In the genomic region with DNA sequence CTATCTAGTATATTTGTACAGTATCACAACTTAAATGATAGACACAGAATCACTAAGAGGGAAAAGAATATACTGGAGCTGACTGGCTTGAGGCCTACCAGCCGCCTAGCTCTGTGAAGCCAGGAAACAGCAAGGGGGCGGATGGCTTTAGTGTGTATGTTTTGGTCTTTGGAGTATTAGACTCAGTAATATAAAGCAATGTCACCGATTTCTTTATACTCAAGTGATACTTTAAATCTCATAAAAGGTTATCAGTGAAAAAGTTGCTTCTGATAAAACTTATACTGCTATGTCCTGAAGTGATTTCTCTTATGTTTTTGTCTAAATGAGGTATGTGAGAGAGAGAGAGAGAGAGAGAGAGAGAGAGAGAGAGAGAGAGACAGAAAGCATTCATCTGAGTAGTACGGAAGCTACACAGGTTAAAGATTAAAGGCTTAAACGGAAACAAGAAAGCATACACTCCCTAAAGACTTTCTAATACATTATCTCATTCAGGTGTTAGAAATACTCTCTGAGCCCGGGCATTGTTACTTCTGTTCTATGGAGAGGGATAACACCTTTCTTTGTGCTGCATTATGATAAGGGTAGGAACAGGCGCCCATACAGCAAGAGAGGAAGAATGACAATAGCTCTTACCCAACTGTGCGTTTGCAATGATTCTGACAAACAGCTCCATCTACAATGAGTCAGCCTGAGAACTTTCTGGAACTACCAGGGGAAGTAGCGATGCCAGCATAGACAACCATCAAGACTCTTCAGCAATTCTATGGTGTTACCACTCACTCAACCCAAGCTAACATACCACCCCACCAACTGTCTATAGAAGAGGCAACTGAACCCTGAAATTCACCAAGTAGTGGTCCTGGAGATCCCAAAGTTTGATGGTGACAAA, we compare ENCODE assay signal across 9 mouse cellular contexts. TPM values are rescaled to one million over a fixed set of nuclear protein-coding genes. Genes with fewer than 3 reads are reported as not detected.
DNase-seq lines count a peak whose midpoint lies in the region; ATAC-seq and TF ChIP-seq lines count a peak whose summit lies in the region.
"Had no signal": no experiment of that assay in that cellular context is flagged by ENCODE, and none has a peak within 500 bp of the region (broad histone marks: within the 10 kb centered on the region; RNA-seq: fewer than 3 reads in every experiment).

No protein-coding gene starts in this region.

- H3K27ac ChIP-seq in forebrain, embryonic 13.5 days = no peak overlapping the region
- no peak overlapping the region for H3K27ac ChIP-seq in forebrain, embryonic 15.5 days (replicated peaks)
- H3K27ac ChIP-seq in layer of hippocampus, adult 2 months = peak overlapping the region; percentile 67; the same call in 1 of the 2 replicates
- H3K27ac ChIP-seq in hindbrain, postnatal 0 days = peak overlapping the region; percentile 32; the same call in 1 of the 2 replicates
- H3K27ac ChIP-seq: liver, embryonic 14.5 days had no signal

- peaks cover 18% of the 10 kb centered on the region for H3K4me1 ChIP-seq in forebrain, embryonic 13.5 days
- peaks cover 10% of the 10 kb centered on the region for H3K4me1 ChIP-seq in forebrain, embryonic 15.5 days
- H3K4me1 ChIP-seq in hindbrain, postnatal 0 days (ENCODE audit: insufficient read depth, low read length) = peaks cover 11% of the 10 kb centered on the region

- no peak overlapping the region for H3K4me2 ChIP-seq in forebrain, embryonic 13.5 days
- no peak overlapping the region for H3K4me2 ChIP-seq in forebrain, embryonic 15.5 days (replicated peaks)
- no peak overlapping the region for H3K4me2 ChIP-seq in hindbrain, postnatal 0 days (ENCODE audit: low read depth, low read length)

- no peaks in the 10 kb centered on the region for H3K9me3 ChIP-seq in forebrain, embryonic 13.5 days (replicated peaks)
- no peaks in the 10 kb centered on the region for H3K9me3 ChIP-seq in forebrain, embryonic 15.5 days
- no peaks in the 10 kb centered on the region for H3K9me3 ChIP-seq in hindbrain, postnatal 0 days (ENCODE audit: low read length)

- no peak for TF ChIP-seq CTCF in layer of hippocampus, adult 2 months (conservative IDR thresholded peaks at IDR 0.05)
- no peak for TF ChIP-seq CTCF in hindbrain, postnatal 0 days (IDR thresholded peaks at IDR 0.05; ENCODE audit: low read depth)

- H3K27me3 ChIP-seq in forebrain, embryonic 13.5 days = peaks cover 3% of the 10 kb centered on the region; the same call in 1 of the 2 replicates
- no peaks in the 10 kb centered on the region for H3K27me3 ChIP-seq in forebrain, embryonic 15.5 days
- no peaks in the 10 kb centered on the region for H3K27me3 ChIP-seq in hindbrain, postnatal 0 days (ENCODE audit: insufficient read depth, low read length)

- H3K9ac ChIP-seq in forebrain, embryonic 13.5 days = no peak overlapping the region
- no peak overlapping the region for H3K9ac ChIP-seq in forebrain, embryonic 15.5 days (replicated peaks)
- H3K9ac ChIP-seq in hindbrain, postnatal 0 days (replicated peaks; ENCODE audit: low read length) = no peak overlapping the region
- H3K9ac ChIP-seq: liver, embryonic 14.5 days had no signal

- WGBS in forebrain, embryonic 13.5 days = 77% methylated on average over 9 of the region's 9 CpGs
- 81% methylated on average over 9 of the region's 9 CpGs for WGBS in forebrain, embryonic 15.5 days
- WGBS in hindbrain, postnatal 0 days = 73% methylated on average over 9 of the region's 9 CpGs

- no peak for DNase-seq in layer of hippocampus, adult 2 months (ENCODE audit: low spot score in 2 of 2)
- no peak for DNase-seq in layer of hippocampus, postnatal 25 days (ENCODE audit: extremely low spot score in 1 of 2, low spot score in 1 of 2)
- DNase-seq in CD4-positive helper T cell, adult 2 months (ENCODE audit: low read depth, low spot score) = peak; percentile 67
- DNase-seq in hindbrain, postnatal 0 days (ENCODE audit: low spot score) = no peak
- no peak for DNase-seq in adrenal gland, postnatal 25 days
- DNase-seq in layer of hippocampus, adult 8-10 months (ENCODE audit: low spot score in 2 of 2) = no peak

- peak; percentile 7; the same call in 1 of the 2 replicates for ATAC-seq in forebrain, embryonic 13.5 days
- ATAC-seq in forebrain, embryonic 15.5 days (replicated peaks) = no peak
- no peak for ATAC-seq in hindbrain, postnatal 0 days

- no peaks in the 10 kb centered on the region for H3K36me3 ChIP-seq in forebrain, embryonic 13.5 days (ENCODE audit: poor library complexity, severe bottlenecking)
- no peaks in the 10 kb centered on the region for H3K36me3 ChIP-seq in forebrain, embryonic 15.5 days
- H3K36me3 ChIP-seq in hindbrain, postnatal 0 days (ENCODE audit: insufficient read depth, low read length) = no peaks in the 10 kb centered on the region

- no peak overlapping the region for H3K4me3 ChIP-seq in forebrain, embryonic 13.5 days
- no peak overlapping the region for H3K4me3 ChIP-seq in forebrain, embryonic 15.5 days
- no peak overlapping the region for H3K4me3 ChIP-seq in layer of hippocampus, adult 2 months
- H3K4me3 ChIP-seq in hindbrain, postnatal 0 days (ENCODE audit: low read length) = no peak overlapping the region

RNA-seq across cellular contexts. Expression of a gene that starts 39.7 kb away (rescaled TPM):
- 9.0 and 9.7 TPM in 2 replicates for polyA plus RNA-seq in forebrain, embryonic 13.5 days (2015; fragmentation: Nextera tagmentation; extraction: Ambion mirVana)
- polyA plus RNA-seq in forebrain, embryonic 15.5 days (2015; fragmentation: Nextera tagmentation; extraction: Ambion mirVana) = 5.4 and 5.9 TPM in 2 replicates
- total RNA-seq in layer of hippocampus, adult 2 months (2021) = 1 to 10 TPM; 2.7 to 5.2 TPM
- 1 to 10 TPM; 4.9 to 5.0 TPM for total RNA-seq in layer of hippocampus, postnatal 25 days (2021)
- total RNA-seq in hindbrain, postnatal 0 days (2014; rRNA removed) = 4.9 and 5.4 TPM in 2 replicates
- polyA plus RNA-seq in hindbrain, postnatal 0 days (2015; fragmentation: Nextera tagmentation; extraction: Ambion mirVana) = 5.7 and 6.5 TPM in 2 replicates
- total RNA-seq in adrenal gland, postnatal 25 days (2021) = 7.1 and 13.0 TPM in 2 replicates
- 1 to 10 TPM; 4.7 to 7.0 (median 6.3) TPM for total RNA-seq in layer of hippocampus, adult 8-10 months (2022)

Comparison
In these comparisons a context has a peak if more than half of its experiments do, and no peak if none do; other contexts are left out.
1. H3K27ac ChIP-seq: peak in layer of hippocampus, adult 2 months (single experiment) and hindbrain, postnatal 0 days (single experiment); none in forebrain, embryonic 13.5 days (single experiment) and forebrain, embryonic 15.5 days (single experiment).